Mouse (Mus musculus) layer of hippocampus, adult 11-12 months (tissue): ENCODE data around the gene Mmp28.

Experiments
- DNase-seq: peaks from one replicate; pipeline ENCODE4 v3.0.0; 2022; ENCODE audit warnings: low spot score

Mmp28 gene

GRCm38 (mm10) chr11:83447612-83448011, 15.3 kb downstream of the Mmp28 start:
- DNase-seq, result no peak

GRCm38 (mm10) chr11:83445001-83445400, 17.9 kb downstream of the Mmp28 start:
- no peak for DNase-seq

GRCm38 (mm10) chr11:83443824-83444223, 19.0 kb downstream of the Mmp28 start:
- DNase-seq, result no peak

- DNase-seq, result peak; percentile 81
These were observed 20.1 kb downstream of the Mmp28 start for GRCm38 (mm10) chr11:83442596-83443267.

- peak; percentile 57 for DNase-seq
These were observed 21.6 kb downstream of the Mmp28 start for GRCm38 (mm10) chr11:83441235-83441634.

GRCm38 (mm10) chr11:83440081-83441064, 22.5 kb downstream of the Mmp28 start:
- peak; percentile 92 for DNase-seq

- DNase-seq, result no peak
These were observed 23.3 kb downstream of the Mmp28 start for GRCm38 (mm10) chr11:83439426-83440060.

GRCm38 (mm10) chr11:83437377-83437776, 25.5 kb downstream of the Mmp28 start, which contains the start of gene 1700020L24Rik:
Gene 1700020L24Rik (plus strand): TSS chr11:83437677.
- no peak for DNase-seq

- DNase-seq, result no peak
These were observed 30.3 kb downstream of the Mmp28 start for GRCm38 (mm10) chr11:83432533-83432932.

GRCm38 (mm10) chr11:83429355-83429754, 33.5 kb downstream of the Mmp28 start, which contains the start of gene Gas2l2:
Gene Gas2l2 (minus strand): TSS chr11:83429455.
- no peak for DNase-seq

- DNase-seq, result no peak
These were observed 35.9 kb downstream of the Mmp28 start for GRCm38 (mm10) chr11:83426964-83427363.

- peak; percentile 86 for DNase-seq
These were observed 38.2 kb downstream of the Mmp28 start for GRCm38 (mm10) chr11:83424681-83425080.

GRCm38 (mm10) chr11:83421305-83421704, 41.6 kb downstream of the Mmp28 start:
- no peak for DNase-seq

GRCm38 (mm10) chr11:83420338-83420737, 42.5 kb downstream of the Mmp28 start:
- DNase-seq, result no peak

- peak; percentile 70 for DNase-seq
These were observed 44.3 kb downstream of the Mmp28 start for GRCm38 (mm10) chr11:83418566-83418965.

- DNase-seq, result no peak
These were observed 45.2 kb downstream of the Mmp28 start for GRCm38 (mm10) chr11:83417708-83418107.

- DNase-seq, result no peak
These were observed 45.8 kb downstream of the Mmp28 start for GRCm38 (mm10) chr11:83417080-83417479.

- DNase-seq, result no peak
These were observed 52.4 kb downstream of the Mmp28 start for GRCm38 (mm10) chr11:83410510-83410909.

- no peak for DNase-seq
These were observed 53.0 kb downstream of the Mmp28 start for GRCm38 (mm10) chr11:83409792-83410291.

- no peak for DNase-seq
These were observed 53.6 kb downstream of the Mmp28 start, which contains the start of gene Rasl10b for GRCm38 (mm10) chr11:83409087-83409754. Gene Rasl10b (plus strand): TSS chr11:83409137.

GRCm38 (mm10) chr11:83408242-83408641, 54.6 kb downstream of the Mmp28 start:
- DNase-seq, result no peak
